Mouse (Mus musculus): ENCODE measurements around the gene Gm11011.
"Not testable (repeated sequence)": the region's sequence is repeated elsewhere in the genome, so short reads cannot be mapped to it uniquely, and the experiment has no call there.

Gene Gm11011

GRCm38 (mm10) chr2:169587645-169588044 is at the start of gene Gm11011:
Gene Gm11011, minus strand, starts transcription at chr2:169587745.
- not testable (repeated sequence) for DNase-seq (ENCODE audit: low read depth)

- no peak for DNase-seq (ENCODE audit: low read depth)
Measured at GRCm38 (mm10) chr2:169636414-169636813, 48.9 kb upstream of the Gm11011 start.

- no peak for DNase-seq (ENCODE audit: low read depth)
Measured at GRCm38 (mm10) chr2:169635428-169635827, 47.9 kb upstream of the Gm11011 start.

- DNase-seq (ENCODE audit: low read depth): no peak
Measured at GRCm38 (mm10) chr2:169634619-169635382, 47.3 kb upstream of the Gm11011 start.

- no peak for DNase-seq (ENCODE audit: low read depth)
Measured at GRCm38 (mm10) chr2:169633491-169634289, 46.1 kb upstream of the Gm11011 start.

- DNase-seq (ENCODE audit: low read depth): no peak
Measured at GRCm38 (mm10) chr2:169632338-169633151, 45.0 kb upstream of the Gm11011 start, which contains the start of gene Tshz2. Gene Tshz2, plus strand, starts transcription at chr2:169633013.

- no peak for DNase-seq (ENCODE audit: low read depth)
Measured at GRCm38 (mm10) chr2:169630070-169630469, 42.5 kb upstream of the Gm11011 start.

- no peak for DNase-seq (ENCODE audit: low read depth)
Measured at GRCm38 (mm10) chr2:169621201-169621710, 33.7 kb upstream of the Gm11011 start.

GRCm38 (mm10) chr2:169615998-169616397 is 28.5 kb upstream of the Gm11011 start:
- DNase-seq (ENCODE audit: low read depth): no peak

GRCm38 (mm10) chr2:169614683-169615082 is 27.1 kb upstream of the Gm11011 start:
- no peak for DNase-seq (ENCODE audit: low read depth)

GRCm38 (mm10) chr2:169611557-169611956 is 24.0 kb upstream of the Gm11011 start:
- no peak for DNase-seq (ENCODE audit: low read depth)

- DNase-seq (ENCODE audit: low read depth): no peak
Measured at GRCm38 (mm10) chr2:169610882-169611281, 23.3 kb upstream of the Gm11011 start.

GRCm38 (mm10) chr2:169609956-169610355 is 22.4 kb upstream of the Gm11011 start:
- DNase-seq (ENCODE audit: low read depth): no peak

GRCm38 (mm10) chr2:169607787-169608186 is 20.2 kb upstream of the Gm11011 start:
- DNase-seq (ENCODE audit: low read depth): no peak

GRCm38 (mm10) chr2:169606901-169607678 is 19.5 kb upstream of the Gm11011 start:
- no peak for DNase-seq (ENCODE audit: low read depth)

GRCm38 (mm10) chr2:169600163-169600562 is 12.6 kb upstream of the Gm11011 start:
- no peak for DNase-seq (ENCODE audit: low read depth)

- DNase-seq (ENCODE audit: low read depth): no peak
Measured at GRCm38 (mm10) chr2:169599591-169599990, 12.0 kb upstream of the Gm11011 start.

- no peak for DNase-seq (ENCODE audit: low read depth)
Measured at GRCm38 (mm10) chr2:169597971-169598370, 10.4 kb upstream of the Gm11011 start.

GRCm38 (mm10) chr2:169597357-169597756 is 9.8 kb upstream of the Gm11011 start:
- no peak for DNase-seq (ENCODE audit: low read depth)

GRCm38 (mm10) chr2:169593742-169594141 is 6.2 kb upstream of the Gm11011 start:
- DNase-seq (ENCODE audit: low read depth): no peak

GRCm38 (mm10) chr2:169590412-169590811 is 2.9 kb upstream of the Gm11011 start:
- no peak for DNase-seq (ENCODE audit: low read depth)
